Mouse (Mus musculus) spleen, adult 18-20 months (tissue): ENCODE measurements around the gene St6galnac3.

Experiments used
- DNase-seq, 2 experiments: peaks; one replicate each; pipeline ENCODE4 v3.0.0; 2022; ENCODE audit warnings: mixed read lengths in 2 of 2

Gene St6galnac3

DNA sequence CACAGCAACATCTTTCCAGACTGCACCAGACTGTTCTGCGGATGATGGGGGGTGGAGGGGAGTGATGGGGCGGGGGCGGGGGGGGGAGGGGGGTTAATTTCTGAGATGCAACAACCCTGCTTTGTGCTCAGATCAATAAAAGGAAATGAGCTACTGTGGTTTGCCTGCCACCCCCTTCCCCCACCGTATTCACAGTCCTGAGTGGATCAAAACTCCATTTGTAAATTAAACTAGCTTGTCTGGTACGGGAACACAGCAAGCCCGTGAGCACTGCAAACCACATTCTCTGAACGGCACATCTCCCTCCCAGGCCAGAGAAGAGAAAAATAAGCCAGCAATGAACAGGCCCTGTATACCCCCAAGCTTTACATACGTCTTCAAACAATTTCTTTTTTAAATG lies 76.3 kb downstream of the St6galnac3 start:
- DNase-seq = no peak

DNA sequence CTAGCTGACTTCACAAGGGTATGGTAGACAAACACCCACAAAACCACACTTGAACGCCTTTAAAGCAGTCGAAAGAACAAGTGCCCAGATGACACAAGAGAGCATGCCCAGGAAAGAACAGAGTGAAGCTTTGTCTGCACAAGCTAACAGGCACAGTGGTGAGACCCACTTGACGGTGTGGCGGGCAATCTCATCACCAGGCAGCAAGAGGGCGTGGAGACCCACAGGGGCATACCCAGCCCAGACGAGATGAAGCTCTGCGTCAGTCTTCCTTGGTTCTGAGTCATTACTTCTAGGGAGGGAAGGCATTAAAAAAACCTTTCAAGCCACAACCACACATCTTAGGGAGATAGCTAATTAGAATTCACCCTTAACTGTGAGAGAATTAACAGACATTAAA lies 79.2 kb downstream of the St6galnac3 start:
- no peak for DNase-seq

DNA sequence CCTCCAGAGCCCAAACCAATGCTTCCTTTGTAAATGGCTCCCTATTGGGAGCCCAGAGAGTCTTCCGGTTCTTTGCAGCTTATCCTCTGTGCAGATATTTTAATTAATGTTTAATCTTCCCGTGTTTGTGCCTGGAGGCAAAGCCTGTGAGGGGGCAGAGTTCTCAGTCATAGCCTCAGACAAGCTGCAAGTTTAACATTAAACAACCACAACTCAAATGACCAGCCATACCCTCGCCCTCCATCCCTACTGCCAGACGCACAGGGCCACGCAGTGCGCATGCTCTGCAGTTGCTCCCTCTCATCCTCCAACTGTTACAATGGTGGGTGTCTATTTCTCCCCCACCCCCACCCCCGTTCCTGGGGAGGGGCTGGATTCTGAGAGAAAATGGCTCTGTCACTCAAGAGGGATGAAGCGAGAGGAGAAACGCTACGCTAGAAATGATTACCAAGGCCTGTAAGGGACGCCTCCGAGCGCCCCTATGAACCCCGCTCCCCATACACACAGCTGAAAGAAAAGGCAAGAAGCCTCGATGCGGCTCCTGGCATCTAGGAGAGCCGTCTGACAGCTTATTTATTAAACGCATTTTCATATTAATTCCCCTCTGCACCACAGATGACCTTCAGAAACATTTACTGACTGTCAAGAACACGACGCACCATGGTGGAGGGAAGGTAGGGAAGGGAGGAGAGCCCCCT lies 81.0 kb downstream of the St6galnac3 start:
- DNase-seq = no peak

DNA sequence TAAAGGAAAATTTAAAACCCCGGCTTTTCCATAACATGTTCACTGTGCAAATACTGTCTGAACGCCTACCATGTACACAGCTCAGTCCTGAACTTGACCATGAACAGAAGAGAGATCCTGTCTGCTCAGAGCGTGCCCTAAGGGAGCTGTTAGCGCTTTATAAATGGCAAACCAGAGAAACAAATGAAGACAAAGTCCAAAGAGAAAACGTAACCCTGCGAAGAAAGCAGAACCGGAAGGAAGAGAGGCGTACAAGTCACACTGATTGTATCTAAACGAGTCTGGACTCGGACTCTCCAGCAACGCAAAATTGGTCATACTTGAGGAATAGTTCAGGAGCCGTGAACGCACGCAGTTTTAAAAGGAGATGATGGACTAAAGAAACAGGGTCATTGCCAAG lies 82.1 kb downstream of the St6galnac3 start:
- DNase-seq = no peak

DNA sequence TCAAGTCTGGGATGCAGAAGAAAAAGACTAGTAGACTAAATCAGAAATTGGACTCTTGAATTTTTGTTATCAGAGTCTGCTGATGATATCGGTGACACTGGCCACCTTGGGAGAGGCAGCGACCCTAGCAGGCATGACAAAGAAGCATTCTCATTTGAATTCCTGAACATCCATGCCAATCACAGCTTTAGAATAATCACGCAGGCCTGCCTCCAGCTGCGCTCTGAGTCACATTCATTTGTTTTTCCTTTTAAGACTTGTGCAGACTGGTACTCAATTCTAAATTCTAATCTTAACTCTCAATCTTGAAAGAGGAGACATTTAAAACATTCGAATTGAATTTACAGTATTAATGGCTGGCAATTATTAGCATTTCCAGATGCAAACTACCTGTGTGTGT lies 83.2 kb downstream of the St6galnac3 start:
- no peak for DNase-seq

DNA sequence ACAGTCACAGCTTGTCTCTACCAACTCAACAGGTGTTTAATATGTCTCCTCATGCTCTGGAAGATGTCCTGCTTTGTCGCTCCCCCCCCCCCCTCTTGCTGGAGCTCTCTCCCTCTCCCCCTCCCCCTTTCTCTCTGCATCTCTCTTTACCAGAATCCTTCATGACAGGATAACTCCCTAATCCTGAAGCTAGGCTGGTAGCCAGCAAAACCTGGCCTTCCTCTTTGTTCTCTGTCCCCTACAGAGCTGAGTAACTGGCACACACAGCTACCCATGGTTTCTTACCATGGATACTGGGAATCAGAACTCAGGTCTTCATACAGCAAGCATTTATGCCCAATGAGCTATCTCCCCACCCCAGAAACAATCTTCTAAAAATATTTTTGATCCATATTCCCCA lies 87.6 kb downstream of the St6galnac3 start:
- DNase-seq = no peak

DNA sequence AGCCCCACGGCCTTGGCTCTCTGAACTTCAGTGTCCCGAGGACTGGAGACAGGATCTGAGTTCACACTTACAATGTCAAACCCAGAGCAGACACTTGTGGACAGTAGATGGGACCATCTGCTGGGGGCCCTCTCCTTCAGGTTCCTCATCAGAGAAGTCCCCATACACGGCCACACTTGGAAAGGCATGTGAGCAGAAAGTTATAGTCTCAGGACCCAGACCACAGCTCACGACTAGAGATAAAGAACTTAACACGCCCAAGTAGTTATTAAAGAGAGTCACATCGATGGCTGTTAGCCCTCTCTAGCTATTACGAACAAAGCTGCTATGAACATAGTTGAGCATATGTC lies 88.2 kb downstream of the St6galnac3 start:
- DNase-seq = no peak

DNA sequence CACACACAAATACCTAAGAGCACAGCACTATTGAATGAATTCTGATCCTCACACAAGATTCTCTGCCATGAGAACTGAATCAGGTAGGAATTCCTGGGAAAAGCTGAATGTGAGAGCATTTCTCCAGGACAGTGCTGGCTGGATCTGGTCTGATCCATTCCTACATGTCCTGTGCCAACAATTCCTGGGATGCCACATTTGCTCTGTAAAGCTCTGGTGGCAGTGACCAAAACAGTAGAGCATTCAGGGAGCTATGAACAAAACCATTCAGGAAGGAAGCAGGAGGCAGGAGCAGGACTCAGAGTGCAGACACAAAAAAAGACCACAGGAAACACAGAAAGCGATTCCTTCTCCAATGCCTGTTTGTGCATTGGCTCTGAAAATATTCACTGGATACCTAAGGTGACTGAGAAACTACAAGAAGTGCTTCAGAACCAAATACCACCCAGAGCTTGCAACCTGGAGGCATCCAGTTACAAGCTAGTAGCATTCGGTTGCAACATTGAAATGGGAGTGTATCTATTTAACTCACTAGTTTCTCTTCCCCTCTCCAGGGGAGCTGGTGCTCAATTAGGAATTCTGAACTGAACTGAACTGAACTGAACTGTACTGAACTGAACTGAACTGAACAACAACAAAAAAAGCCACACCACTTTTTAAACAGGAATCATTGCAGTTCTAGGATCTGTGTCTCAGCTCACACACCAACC lies 88.7 kb downstream of the St6galnac3 start:
- no peak for DNase-seq

DNA sequence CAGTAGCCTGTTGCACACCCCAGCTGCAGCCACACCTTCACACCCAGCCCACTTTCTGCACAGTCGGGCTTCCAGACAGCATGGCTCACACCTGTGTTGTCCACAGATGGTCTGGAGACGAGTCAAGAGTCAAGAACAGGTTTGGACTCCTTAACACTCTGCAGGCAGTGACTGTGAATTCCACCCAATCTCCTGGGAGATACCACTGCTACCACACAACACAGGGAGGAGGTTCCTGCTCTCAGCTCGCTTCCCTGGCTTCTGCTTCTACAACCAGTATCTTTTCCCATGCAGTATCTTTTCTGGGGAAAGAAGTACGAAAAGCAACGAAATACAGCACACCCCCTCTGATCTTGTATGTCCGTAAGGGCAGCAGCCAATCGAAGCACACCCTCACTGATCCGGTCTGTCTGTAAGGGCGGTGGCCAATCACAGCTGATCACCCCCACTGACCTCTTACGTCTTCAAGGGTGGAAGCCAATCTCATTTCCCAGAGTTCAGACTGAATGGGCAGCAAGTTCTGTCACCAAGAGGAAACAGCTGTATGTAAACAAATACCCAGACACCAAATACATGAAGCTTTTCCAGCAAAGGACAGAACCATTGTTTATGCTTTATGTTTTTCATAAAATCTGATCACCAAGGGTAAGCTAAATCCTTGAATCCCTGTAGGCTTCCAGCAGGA lies 92.8 kb downstream of the St6galnac3 start:
- DNase-seq = no peak

DNA sequence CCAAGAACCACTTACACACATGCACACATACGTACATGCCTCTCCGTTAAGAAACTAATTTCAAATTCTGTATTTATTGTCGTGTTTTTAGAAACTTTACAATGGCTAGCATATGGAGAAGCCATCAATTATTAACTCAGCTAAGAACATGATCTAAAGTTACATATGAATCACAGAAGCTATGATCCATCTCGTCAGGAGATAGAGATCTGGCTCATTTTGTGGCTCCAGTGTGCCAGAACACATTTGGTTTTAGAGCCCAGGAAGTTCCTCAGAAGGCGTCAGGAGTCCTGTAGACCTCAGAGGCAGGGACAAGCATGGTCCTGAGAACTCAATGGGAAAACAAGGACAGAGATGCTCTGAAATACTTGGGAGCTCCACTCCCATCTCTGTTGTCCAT lies 98.7 kb downstream of the St6galnac3 start:
- no peak for DNase-seq

DNA sequence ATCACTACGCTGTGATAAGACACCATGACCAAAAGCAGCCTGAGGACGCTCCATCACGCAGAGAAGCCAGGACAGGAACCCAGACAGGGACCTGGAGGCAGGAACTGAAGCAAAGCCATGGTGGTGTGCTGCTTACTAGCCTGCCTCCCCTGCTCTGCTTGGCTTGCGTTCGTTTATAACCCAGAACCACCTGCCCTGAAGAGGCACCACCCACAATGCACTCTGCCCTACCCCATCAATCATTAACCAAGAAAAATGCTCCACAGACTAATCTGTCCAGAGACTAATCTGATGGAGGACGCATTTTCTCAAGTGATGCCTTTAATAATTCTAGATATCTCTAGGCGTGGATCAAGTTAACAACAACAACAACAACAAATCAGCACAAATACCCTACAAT lies 106.0 kb downstream of the St6galnac3 start:
- no peak for DNase-seq

DNA sequence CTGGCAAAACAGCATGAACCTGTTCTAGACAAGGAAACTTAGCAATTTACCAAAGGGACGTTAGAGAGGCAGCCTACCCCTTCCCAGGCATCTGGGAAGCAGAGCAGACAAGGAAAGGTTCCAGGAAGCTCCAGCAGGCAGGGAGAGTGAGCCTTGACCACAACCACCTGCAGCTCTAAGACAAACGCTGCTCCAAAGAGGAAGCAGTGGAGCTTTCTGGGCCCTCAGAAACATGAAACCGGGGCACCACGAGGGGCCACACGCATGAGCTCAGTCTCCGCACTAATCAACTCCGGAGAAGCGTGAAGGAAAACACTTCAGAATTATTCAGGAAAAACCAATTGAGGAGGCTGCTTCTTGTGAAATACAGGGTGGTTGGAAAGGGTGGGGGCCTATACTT lies 108.1 kb downstream of the St6galnac3 start:
- no peak for DNase-seq

DNA sequence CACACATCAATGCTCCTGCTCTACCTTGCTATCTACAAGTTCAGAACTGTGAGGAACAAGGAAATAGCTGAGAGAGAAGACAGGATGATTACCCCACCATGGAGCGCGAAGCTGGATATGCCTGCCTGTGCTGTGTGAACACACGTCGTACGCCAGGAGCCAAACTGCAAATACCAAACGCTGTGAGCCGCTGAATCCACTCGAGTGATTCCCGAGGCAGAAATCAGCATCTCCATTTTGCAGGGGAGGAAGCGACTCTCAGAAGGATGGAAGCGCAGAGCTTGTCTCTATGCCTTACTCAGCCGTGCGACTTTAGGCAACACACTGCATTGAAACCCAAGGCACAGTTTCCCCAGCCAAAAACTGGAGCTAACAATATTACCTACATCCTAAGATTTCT lies 114.7 kb downstream of the St6galnac3 start:
- no peak for DNase-seq

DNA sequence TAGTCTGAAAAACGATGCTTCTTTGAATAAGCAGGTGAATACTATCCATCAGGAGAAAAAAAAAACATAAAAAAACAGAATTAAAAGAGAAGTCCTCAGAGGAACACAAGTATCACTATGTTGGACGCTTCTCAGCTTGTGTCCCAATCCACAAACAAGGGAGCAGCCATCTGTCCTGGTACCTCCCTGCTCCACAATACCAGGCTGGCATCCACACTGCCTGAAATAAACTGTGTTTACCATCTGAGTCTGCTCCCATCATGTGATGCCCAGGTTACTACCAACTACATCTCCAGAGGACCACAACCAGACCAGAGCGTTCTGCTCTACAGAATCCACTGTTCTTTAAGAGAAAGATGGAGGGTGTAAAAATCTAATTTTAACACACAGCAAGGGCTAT lies 118.6 kb downstream of the St6galnac3 start:
- DNase-seq = no peak

DNA sequence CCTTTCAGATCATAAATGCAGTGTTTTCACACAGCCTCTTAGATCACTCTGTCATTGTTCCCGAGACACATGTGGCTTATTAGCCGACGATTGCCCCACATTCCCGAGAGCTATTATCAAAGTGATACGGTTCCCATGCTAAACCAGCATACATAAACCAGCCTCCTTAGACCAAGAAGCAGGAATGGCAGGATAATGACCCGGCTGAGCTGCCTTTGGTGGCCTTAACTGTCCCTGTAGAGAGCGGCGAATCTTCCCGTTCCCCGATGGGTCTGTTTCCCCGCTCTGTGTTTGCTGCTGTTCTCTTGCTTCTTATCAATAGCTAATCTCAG lies 119.2 kb downstream of the St6galnac3 start:
- DNase-seq = no peak

DNA sequence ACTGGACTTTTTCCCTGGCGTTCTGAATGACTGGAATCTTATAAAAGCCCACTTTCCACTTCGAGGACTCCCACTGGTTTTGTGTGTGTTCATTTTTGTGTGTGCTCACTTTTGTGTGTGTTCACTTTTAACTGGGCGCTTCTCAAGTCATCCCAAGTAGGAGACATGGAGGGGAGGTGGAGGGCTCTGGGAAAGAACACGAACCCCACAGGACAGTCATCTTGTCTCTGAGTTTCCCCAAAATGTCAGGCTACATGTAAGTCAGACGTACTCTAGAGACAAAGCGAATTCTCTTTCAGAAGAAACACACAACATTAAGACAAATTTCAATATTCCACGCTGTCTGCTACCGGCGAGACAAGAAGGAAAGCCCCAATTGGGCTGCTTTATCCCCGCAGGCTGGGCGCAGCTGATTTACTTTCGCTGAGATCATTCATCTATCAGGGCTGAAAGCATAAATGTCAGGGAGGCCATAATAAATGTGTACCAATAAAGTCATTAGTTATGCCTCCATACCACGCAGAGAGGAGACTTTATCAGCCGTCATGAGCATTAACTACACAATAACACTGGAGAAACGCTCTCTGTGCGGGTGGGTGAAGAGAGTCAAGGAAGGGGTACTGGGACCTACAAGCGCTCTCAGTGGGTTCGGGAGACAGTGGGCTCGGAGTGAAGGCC lies 119.7 kb downstream of the St6galnac3 start:
- no peak for DNase-seq

DNA sequence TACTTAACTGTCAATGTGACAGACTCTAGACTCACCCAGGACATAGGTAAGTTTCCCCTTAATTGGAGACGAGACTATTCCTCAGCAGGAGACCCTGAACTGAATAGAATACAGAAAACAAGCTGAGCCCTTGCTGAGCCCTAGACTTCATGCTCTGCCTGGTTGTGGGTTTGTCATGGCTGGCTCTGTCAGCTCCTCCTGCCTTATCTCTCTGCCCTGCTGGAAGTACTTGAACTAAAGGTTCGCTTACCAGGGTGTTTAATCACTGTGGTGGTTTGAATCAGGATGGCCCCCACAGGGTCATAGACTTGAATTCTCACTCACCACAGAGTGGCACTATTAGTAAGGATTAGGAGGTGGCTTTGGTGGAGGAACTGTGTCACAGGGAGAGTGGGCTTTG lies 125.8 kb downstream of the St6galnac3 start:
- DNase-seq = no peak

DNA sequence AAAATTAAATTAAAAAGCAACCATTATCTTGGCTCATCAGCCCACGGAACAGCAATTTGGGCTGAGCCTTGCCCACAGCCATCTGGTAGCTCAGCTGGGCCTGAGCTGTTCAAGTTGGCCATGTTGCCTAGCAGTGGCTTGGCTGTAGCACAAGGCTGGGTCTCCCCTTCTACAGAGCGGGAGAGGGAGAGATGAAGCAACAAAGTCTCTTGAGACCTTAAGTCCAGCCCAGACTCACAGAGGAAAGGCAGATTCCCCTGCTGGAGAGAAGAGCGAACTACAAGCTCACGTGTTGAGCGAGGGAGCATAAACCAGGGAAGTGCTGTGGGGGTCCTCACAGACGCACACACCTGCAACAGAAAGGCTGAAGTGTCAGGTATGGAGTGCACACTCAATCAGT lies 126.3 kb downstream of the St6galnac3 start:
- no peak for DNase-seq

DNA sequence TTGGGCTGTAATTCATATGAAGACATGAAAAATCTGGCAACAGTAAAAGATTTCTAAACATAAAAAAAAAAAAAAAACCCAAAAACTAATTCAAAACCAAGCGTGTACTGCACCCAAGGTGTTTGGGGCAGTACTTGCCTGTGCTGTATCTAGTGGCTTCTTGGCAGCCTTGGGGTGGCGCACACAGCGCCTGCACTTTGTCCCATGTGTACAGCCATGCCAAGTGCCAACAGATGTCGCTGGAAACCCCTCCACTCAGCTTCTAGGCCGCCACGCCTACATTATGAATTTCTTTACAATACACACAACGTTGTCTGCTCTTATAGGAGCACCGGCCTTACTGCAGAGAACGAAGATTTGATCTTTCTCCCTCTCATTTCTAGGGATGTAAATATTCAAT lies 130.4 kb downstream of the St6galnac3 start:
- no peak for DNase-seq

DNA sequence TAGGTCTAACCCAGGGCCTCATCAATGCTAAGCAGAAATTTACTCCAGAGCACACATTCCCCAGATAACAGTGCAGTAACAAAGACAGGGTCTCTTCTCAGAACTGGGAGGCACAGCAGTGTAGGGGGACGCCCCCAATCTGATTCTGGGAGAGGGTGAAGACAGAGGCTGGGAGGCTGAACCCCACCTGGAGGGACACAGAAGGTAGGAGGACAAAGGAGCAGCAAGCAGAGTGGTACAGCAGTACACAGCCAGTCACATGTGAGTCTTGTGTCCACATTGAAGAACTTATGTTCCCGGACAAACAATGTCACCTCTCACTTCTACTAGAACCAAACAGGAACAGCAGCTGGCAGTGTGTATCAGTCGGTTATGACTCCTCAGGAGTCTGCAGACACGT lies 131.0 kb downstream of the St6galnac3 start:
- no peak for DNase-seq

DNA sequence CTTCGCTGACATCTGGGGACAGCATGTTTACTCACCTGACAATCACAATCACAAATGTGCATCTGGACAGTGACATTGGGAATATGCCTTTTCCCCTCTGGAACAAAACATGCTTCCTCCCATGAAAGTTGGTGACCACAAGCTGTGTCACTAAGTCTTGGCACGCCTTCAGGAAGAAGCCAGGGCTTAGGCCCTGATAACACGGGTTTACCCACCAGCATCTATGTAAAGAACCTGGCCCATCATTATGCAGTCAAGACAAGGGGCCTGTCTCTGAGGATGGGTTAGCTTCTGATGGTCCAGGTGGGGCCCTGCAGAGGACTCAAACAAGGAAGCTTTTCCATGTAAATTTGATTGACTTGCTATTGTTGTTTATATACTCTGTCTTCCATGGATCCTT lies 131.9 kb downstream of the St6galnac3 start:
- no peak for DNase-seq

DNA sequence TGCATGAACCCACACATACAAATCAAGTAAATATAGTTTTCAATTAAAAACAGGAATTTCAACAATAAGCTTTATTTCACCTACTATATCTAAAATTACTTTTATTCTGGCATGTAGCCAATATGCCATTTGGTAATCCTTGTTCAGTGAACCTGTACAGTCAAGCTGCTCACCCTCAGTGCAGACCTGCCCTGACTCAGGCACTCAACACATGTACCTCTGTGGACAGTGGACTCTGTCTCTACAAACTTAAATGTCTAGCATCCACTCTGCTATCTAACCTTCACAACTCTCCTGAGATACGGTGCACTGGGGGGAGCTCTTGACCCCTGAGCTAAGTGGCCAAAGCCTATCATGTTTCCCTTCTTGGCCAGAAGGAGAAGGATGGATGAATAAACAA lies 137.4 kb downstream of the St6galnac3 start:
- no peak for DNase-seq

DNA sequence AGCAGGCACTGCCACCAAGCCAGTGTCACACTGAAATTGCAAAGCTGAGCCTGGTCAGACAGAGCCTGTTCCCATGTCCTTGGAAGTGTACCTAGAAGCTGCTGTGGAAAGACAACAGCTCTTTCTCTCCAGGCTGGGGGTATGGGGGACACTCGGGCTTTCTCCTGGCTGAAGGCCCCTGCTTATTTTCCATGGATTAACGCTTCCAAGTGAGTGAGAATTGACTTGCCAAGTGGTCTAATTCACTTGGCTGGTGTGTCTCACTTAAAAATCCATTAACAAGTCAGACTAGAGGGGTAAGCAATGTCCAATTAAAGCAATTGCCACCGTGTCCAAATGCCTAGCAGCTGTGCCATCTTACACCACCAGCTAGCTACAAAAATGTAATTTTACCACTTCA lies 140.1 kb downstream of the St6galnac3 start:
- DNase-seq = no peak

DNA sequence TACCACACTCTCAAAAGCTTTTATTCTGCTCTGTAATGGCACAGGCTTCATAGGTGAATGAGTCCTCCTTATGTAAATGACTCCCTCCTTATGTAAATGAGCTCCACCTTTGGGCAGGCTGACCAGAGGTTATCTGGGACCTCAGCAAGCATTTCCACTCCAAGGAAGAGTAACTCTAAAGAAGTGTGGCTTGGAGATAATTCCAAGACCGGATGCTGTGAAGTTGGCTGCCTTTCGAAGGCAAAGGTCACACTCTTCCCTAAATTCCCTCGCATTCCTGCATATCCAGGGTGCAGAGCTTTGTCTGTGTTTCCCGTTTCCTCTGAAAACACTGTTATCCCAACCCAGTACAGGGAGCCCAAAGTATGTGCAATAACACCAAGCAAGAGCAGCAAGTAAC lies 142.9 kb downstream of the St6galnac3 start:
- DNase-seq = no peak
